Mouse (Mus musculus) myocyte (in vitro differentiated cells): ENCODE measurements around the gene Mttp.

Experiments
- POLR2A ChIP-seq: IDR thresholded peaks from one replicate; pipeline ENCODE4 v1.6.1; 2011; ENCODE audit warnings: low read depth, mild to moderate bottlenecking, control low read depth, moderate library complexity; ENCODE audit not compliant: insufficient read length
- REST ChIP-seq: IDR thresholded peaks from one replicate; pipeline ENCODE4 v1.6.1; 2011; ENCODE audit warnings: mild to moderate bottlenecking, control low read depth, moderate library complexity; ENCODE audit not compliant: insufficient read depth, insufficient read length

- TF ChIP-seq REST (no peak), POLR2A (peak; percentile 35)
Measured at GRCm38 (mm10) chr3:138071004-138071403, 73.8 kb downstream of the Mttp start.
